Mouse (Mus musculus) liver, postnatal 0 days (tissue): ENCODE measurements around the gene Ehd1. TPM values are rescaled to one million over a fixed set of nuclear protein-coding genes. Genes with fewer than 3 reads are reported as not detected.
"Not testable (repeated sequence)": the region's sequence is repeated elsewhere in the genome, so short reads cannot be mapped to it uniquely, and the experiment has no call there.

Source experiments
- ATAC-seq: fragments of 200-750 bp; cut with Nextera tagmentation; 2 replicates; pipeline ENCODE4 v1.8.0; 2017; ENCODE audit warnings: mild to moderate bottlenecking, moderate library complexity
- DNase-seq: peaks from one replicate; pipeline ENCODE4 v3.0.0-alpha.2; 2016
- H3K27ac ChIP-seq: fragments of 300-500 bp; sonication (generic); 2 replicates; pipeline ENCODE4 v1.5.1; 2014; ENCODE audit warnings: antibody characterized with exemption, moderate library complexity, mild to moderate bottlenecking, low read depth
- H3K27me3 ChIP-seq: fragments of 300-500 bp; sonication (generic); 2 replicates; pipeline ENCODE4 v1.6.1; 2014; ENCODE audit warnings: low read length, control low read depth, mixed read lengths; ENCODE audit not compliant: insufficient read depth
- H3K36me3 ChIP-seq: fragments of 300-500 bp; sonication (generic); replicated peaks from 2 replicates; pipeline ENCODE4 v1.6.1; 2014; ENCODE audit warnings: mild to moderate bottlenecking, control low read depth, low read length, moderate library complexity, mixed read lengths; ENCODE audit not compliant: insufficient read depth
- H3K4me1 ChIP-seq: fragments of 300-500 bp; sonication (generic); 2 replicates; pipeline ENCODE4 v1.6.1; 2014; ENCODE audit warnings: antibody characterized with exemption, mild to moderate bottlenecking, control low read depth; ENCODE audit not compliant: insufficient read depth
- H3K4me2 ChIP-seq: fragments of 300-500 bp; sonication (generic); 2 replicates; pipeline ENCODE4 v1.6.1; 2014; ENCODE audit warnings: low read depth, mild to moderate bottlenecking, low read length, moderate library complexity, mixed read lengths
- H3K4me3 ChIP-seq: fragments of 300-500 bp; sonication (generic); 2 replicates; pipeline ENCODE4 v1.5.1; 2014; ENCODE audit warnings: low read depth, low read length
- H3K9ac ChIP-seq: fragments of 300-500 bp; sonication (generic); replicated peaks from 2 replicates; pipeline ENCODE4 v1.6.1; 2014; ENCODE audit warnings: mild to moderate bottlenecking, moderate library complexity
- H3K9me3 ChIP-seq: fragments of 300-500 bp; sonication (generic); 2 replicates; pipeline ENCODE4 v1.6.1; 2016; ENCODE audit warnings: mild to moderate bottlenecking, control low read depth, low read length, mixed read lengths
- CTCF ChIP-seq: sonication (generic); IDR thresholded peaks from 2 replicates; pipeline ENCODE4 v1.5.1; 2016; ENCODE audit warnings: antibody characterized with exemption, low read depth
- EP300 ChIP-seq: IDR thresholded peaks from 2 replicates; pipeline ENCODE4 v1.6.1; 2016; ENCODE audit warnings: antibody characterized with exemption, low read depth, mild to moderate bottlenecking
- WGBS: fragments of 180-500 bp; shearing (Covaris S2); extraction: QIAGEN DNeasy Blood & Tissue Kit; methylation state at CpG from one replicate; pipeline ENCODE4 v1.1.7; 2014; ENCODE audit not compliant: insufficient replicate concordance; 5-methylcytosine and 5-hydroxymethylcytosine counted together
- polyA plus RNA-seq: library from polyadenylated mRNA; unstranded; fragments of >200 nt; fragmentation: Nextera tagmentation; extraction: Ambion mirVana; gene quantifications from 2 replicates; pipeline ENCODE4 v1.2.1, GENCODE M21; 2015

Gene Ehd1
- polyA plus RNA-seq, 1 experiment from 2014 or later, result 36.4 TPM

- Histone ChIP-seq H3K4me1 (peaks cover 59% of the 10 kb centered on the region), H3K36me3 (peaks cover 4% of the 10 kb centered on the region; the same call in 1 of the 2 replicates), H3K9ac (peak within 1 kb of the TSS; percentile 72), H3K9me3 (no peaks in the 10 kb centered on the region), H3K4me2 (peak within 1 kb of the TSS; percentile 94), H3K4me3 (peak within 1 kb of the TSS; percentile 68), H3K27ac (peak within 1 kb of the TSS; percentile 76), H3K27me3 (no peaks in the 10 kb centered on the region)
- no peak for TF ChIP-seq EP300
- no peak for TF ChIP-seq CTCF
- ATAC-seq, result peak; percentile 90
- DNase-seq, result peak; percentile 93
- WGBS, result 2% methylated on average over 30 of the region's 38 CpGs
Measured at GRCm38 (mm10) chr19:6306137-6306551, 29.6 kb downstream of the Ehd1 start, which contains the start of gene Cdc42bpg. Cdc42bpg (plus strand) TSS chr19:6306456.

- TF ChIP-seq CTCF, result peak; percentile 91
- TF ChIP-seq EP300, result no peak
Measured at GRCm38 (mm10) chr19:6306586-6306985, 30.1 kb downstream of the Ehd1 start.

GRCm38 (mm10) chr19:6307733-6308531 is 31.4 kb downstream of the Ehd1 start:
- H3K27me3 ChIP-seq, result no peaks in the 10 kb centered on the region
- H3K36me3 ChIP-seq, result peaks cover 16% of the 10 kb centered on the region; the same call in 1 of the 2 replicates
- no peak for TF ChIP-seq EP300
- TF ChIP-seq CTCF, result no peak
- H3K4me3 ChIP-seq, result peak overlapping the region; percentile 68; the same call in 1 of the 2 replicates
- H3K4me2 ChIP-seq, result peak overlapping the region; percentile 94
- no peak overlapping the region; the same call in none of the 2 replicates for H3K9ac ChIP-seq
- WGBS, result 74% methylated on average over 9 of the region's 9 CpGs
- DNase-seq, result peak; percentile 35
- H3K4me1 ChIP-seq, result peaks cover 42% of the 10 kb centered on the region
- H3K9me3 ChIP-seq, result no peaks in the 10 kb centered on the region
- no peak overlapping the region for H3K27ac ChIP-seq
- no peak for ATAC-seq

More at GRCm38 (mm10) chr19:6306586-6306985, 30.1 kb downstream of the Ehd1 start:
- Histone ChIP-seq H3K27me3 (no peaks in the 10 kb centered on the region), H3K9me3 (no peaks in the 10 kb centered on the region), H3K9ac (peak overlapping the region; percentile 72), H3K4me3 (peak overlapping the region; percentile 68), H3K27ac (peak overlapping the region; percentile 76), H3K4me1 (peaks cover 55% of the 10 kb centered on the region), H3K36me3 (peaks cover 8% of the 10 kb centered on the region; the same call in 1 of the 2 replicates), H3K4me2 (peak overlapping the region; percentile 94)
- ATAC-seq, result peak; percentile 79
- DNase-seq, result peak; percentile 91
- WGBS, result under 1% methylated on average over 26 of the region's 34 CpGs

- Histone ChIP-seq H3K4me3 (no peak overlapping the region), H3K27me3 (no peaks in the 10 kb centered on the region), H3K27ac (no peak overlapping the region), H3K9ac (no peak overlapping the region), H3K4me1 (peaks cover 25% of the 10 kb centered on the region), H3K4me2 (no peak overlapping the region), H3K9me3 (no peaks in the 10 kb centered on the region), H3K36me3 (peaks cover 29% of the 10 kb centered on the region; the same call in 1 of the 2 replicates)
- WGBS, result 85% methylated on average over 5 of the region's 5 CpGs
- DNase-seq (no peak), ATAC-seq (no peak)
- TF ChIP-seq CTCF (no peak), EP300 (no peak)
Measured at GRCm38 (mm10) chr19:6310181-6310580, 33.7 kb downstream of the Ehd1 start.

GRCm38 (mm10) chr19:6311783-6312182 is 35.3 kb downstream of the Ehd1 start:
- not testable (repeated sequence) for H3K4me2 ChIP-seq, DNase-seq, ATAC-seq, H3K27me3 ChIP-seq, H3K9ac ChIP-seq, H3K27ac ChIP-seq, H3K4me3 ChIP-seq, H3K9me3 ChIP-seq
- WGBS, result 87% methylated on average over 3 of the region's 3 CpGs
- peaks cover 17% of the 10 kb centered on the region for H3K4me1 ChIP-seq
- peaks cover 41% of the 10 kb centered on the region for H3K36me3 ChIP-seq

DNA sequence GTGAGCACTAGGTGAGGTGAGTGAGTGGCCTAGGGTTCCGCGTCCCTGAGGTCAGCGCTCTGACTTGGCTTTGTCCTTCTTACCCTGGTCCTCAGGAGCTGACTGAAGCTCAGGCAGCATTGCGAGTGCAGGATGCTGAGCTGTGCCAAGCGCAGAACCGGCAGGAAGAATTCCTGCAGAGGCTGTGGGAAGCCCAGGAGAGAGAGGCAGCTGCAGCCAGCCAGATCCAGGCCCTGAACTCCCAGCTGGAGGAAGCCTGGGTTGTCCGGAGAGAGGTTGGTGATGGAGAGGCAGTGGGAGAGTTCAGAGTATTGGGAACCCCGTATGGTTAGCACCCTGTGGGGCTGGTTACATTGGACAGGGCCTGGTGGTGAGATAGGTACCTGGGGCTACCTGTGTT is 37.3 kb downstream of the Ehd1 start:
- Histone ChIP-seq H3K27ac (no peak overlapping the region), H3K9me3 (no peaks in the 10 kb centered on the region), H3K9ac (no peak overlapping the region), H3K27me3 (no peaks in the 10 kb centered on the region), H3K4me2 (no peak overlapping the region), H3K4me1 (0 out of 2 replicates have a peak, but pooled peaks cover under 1% of the 10 kb centered on the region), H3K36me3 (peaks cover 59% of the 10 kb centered on the region), H3K4me3 (no peak overlapping the region)
- WGBS, result 88% methylated on average over 8 of the region's 8 CpGs
- no peak for ATAC-seq
- no peak for DNase-seq
- TF ChIP-seq CTCF (no peak), EP300 (no peak)
